Mouse (Mus musculus) lung, adult 10 weeks (tissue): Measurements from ENCODE around the gene Apex2. TPM values are rescaled to one million over a fixed set of nuclear protein-coding genes. Genes with fewer than 3 reads are reported as not detected.

Experiments
- polyA plus RNA-seq: library from polyadenylated mRNA; stranded (reverse); fragments of 350-450 nt; fragmentation: Illumina TruSeq; extraction: RNeasy Lipid Tissue Mini Kit (QIAGEN cat#74804); gene quantifications from one replicate; pipeline ENCODE4 v1.2.3, GENCODE M21; 2014; ENCODE audit warnings: low read depth, low replicate concordance; ENCODE audit not compliant: insufficient read depth

The Apex2 gene
- 4.1 TPM for polyA plus RNA-seq

GRCm38 (mm10) chrX:150589696-150590095 lies at the start of gene Apex2:
TSS of gene Apex2 (minus strand) at chrX:150589868.

DNA sequence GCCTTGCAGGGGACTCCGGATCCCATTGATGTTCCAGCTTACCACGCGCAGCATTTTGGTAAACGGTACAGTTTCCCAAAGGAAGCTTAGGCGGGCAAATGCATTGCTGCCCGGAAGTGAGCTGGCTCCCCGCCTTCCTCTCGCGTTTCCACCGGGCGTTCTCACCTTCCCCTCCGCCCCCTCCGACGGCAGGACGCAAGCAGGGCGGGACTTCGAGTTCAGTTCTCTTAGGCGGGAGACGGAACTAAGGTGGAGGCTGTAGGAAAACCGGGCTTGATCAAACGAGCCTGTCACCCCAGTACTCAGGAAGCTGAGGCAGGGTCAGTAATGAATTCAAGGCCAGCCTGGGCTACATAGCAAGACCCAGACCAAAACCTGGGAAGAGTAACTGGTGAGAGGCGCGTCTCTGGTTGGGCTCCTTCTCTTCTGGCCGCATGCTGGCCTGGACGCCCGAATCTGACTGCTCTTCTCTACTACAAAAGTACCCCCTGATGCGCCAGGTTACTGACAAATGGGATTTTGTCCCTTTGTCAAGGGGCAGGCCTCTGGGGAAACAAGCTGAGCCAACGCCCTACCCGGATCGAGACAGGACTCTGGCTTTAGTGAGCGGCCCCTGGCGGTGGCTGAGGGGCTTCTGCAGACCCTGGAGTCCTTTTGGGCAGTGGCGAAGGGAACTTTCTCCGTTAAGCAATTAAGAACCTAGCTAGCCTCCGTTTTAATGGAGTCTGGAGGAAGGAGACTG lies 1.5 kb downstream of the Apex2 start, which contains the start of gene Pfkfb1:
Pfkfb1 (plus strand) TSS at position 207 of the 742 bp plus-strand sequence.

GRCm38 (mm10) chrX:150547239-150547638 lies 42.4 kb downstream of the Apex2 start, which contains the start of gene Alas2:
TSS of gene Alas2 (plus strand) at chrX:150547375.

Other genes starting within 250 kb of the Apex2 start
- gene Tmem29, start 130.7 kb downstream of the Apex2 start, polyA plus RNA-seq: 17.0 TPM
- 57.8 TPM for gene Alas2, start 42.5 kb downstream of the Apex2 start, polyA plus RNA-seq
- 3.4 TPM for gene Pfkfb1, start 1.6 kb downstream of the Apex2 start, polyA plus RNA-seq
- 0.65 TPM for gene Tro, start 67.7 kb upstream of the Apex2 start, polyA plus RNA-seq
- 33.9 TPM for gene Maged2, start 224.5 kb upstream of the Apex2 start, polyA plus RNA-seq